Mouse (Mus musculus): ENCODE data around the gene Atp6v0b.

Atp6v0b gene

DNA sequence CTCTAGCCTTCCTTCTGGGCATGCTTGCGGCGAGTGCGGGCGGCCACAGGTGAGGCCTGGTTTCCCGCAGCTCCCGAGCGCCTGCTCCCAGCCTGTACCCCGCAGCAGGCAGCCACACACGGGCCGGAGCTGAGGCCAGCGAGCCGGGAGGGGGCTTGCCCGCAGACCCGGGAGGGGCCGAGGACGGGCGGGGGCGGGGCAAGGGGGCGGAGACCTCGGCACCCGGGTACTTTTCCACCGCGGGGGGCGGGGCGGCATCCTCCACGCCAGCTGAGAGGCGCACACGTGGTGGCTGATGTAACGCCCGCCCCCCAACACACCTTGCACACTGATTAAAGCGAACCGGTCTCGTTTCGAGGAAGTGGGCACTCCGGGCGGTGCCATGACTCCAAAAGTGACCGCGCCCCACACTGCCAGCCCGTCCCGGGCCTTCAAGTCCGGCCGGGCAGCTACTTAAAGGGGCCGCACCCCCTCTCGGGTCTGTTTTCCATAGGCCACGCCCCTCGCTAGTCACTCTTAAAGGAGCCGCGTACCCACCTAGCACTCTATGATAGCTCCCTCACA, 50.8 kb downstream of the Atp6v0b start:
- peak; percentile 87 to 90 for DNase-seq (ENCODE audit: low spot score in 2 of 2)

- peak; percentile 70 to 80 for DNase-seq (ENCODE audit: low spot score in 2 of 2)
Measured at GRCm38 (mm10) chr4:117835531-117836111, 51.5 kb downstream of the Atp6v0b start.

- peak; percentile 55 to 61 for DNase-seq (ENCODE audit: low spot score in 2 of 2)
Measured at GRCm38 (mm10) chr4:117834845-117835530, 52.1 kb downstream of the Atp6v0b start.

DNA sequence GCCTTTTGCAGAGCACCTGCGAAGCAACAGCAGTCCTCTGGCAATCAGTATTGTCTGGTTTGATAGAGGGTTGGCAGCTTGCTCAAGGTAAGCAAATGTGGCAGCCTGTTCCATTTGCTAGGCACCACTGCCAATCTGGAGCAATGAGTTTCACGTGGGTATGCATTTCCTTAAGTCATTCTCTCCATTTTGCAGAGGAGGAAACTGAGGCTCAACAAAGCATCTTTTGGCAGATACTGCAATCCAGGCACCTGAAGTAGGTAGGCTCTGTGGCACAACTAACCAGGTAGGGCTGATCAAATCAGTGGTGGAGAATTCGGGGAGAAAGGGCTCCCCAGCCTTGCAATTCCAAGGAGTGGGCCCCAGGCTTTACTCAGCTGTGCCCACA, 52.7 kb downstream of the Atp6v0b start, which contains the start of gene Slc6a9:
Slc6a9 (plus strand) TSS at position 50 of the 388 bp plus-strand sequence.
- DNase-seq (ENCODE audit: low spot score in 2 of 2) = no peak

All from frontal cortex, postnatal 36 days (tissue).